Mouse (Mus musculus): ENCODE measurements around the gene Abhd14a. TPM values are rescaled to one million over a fixed set of nuclear protein-coding genes. Genes with fewer than 3 reads are reported as not detected.

Abhd14a gene
- total RNA-seq, 1 experiment from 2014 or later, result not detected

DNA sequence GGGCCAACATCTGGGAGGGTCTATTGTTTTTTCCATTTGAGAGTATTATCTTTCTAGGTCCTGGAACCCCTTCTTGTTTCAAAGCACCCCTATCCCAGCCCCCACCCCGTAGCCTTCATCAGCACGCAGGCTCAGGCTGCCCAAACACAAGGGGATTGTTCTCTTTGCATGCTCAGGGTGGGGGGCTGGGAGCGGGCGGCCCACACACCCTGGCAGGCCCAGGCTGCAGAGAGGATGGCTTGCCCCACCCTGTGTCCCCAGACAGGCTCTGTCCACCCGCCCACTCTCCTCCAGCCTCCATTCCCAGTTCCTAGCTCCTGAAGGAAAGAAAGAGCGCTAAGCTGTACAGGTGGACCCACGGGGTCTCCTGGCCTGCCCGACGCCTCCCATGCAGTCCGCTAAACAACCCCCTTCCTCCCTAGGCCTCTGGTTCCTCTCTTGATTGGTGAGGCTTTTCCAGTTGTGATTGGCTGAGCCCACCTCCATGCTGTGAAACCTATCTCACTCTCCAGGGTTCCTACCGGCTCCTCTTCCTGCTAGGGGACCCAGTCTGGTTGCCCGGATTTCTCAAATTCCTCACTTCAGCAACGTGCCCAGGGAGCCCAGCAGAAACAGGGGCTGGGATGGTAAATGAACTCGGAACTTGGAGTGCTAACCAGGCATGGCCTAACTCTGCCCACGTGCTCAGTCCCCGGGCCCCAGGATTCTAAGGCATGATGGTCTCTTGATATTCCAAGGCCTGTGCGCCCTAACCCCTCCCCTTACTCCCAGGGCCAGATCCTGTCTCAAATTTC is 7.6 kb upstream of the Abhd14a start:
- no peak for ATAC-seq (replicated peaks; ENCODE audit: insufficient number of reproducible peaks, low FRiP score, low TSS enrichment, poor library complexity, severe bottlenecking)

- ATAC-seq (replicated peaks; ENCODE audit: insufficient number of reproducible peaks, low FRiP score, low TSS enrichment, poor library complexity, severe bottlenecking), result no peak
Measured at GRCm38 (mm10) chr9:106454071-106454761, 6.7 kb upstream of the Abhd14a start.

DNA sequence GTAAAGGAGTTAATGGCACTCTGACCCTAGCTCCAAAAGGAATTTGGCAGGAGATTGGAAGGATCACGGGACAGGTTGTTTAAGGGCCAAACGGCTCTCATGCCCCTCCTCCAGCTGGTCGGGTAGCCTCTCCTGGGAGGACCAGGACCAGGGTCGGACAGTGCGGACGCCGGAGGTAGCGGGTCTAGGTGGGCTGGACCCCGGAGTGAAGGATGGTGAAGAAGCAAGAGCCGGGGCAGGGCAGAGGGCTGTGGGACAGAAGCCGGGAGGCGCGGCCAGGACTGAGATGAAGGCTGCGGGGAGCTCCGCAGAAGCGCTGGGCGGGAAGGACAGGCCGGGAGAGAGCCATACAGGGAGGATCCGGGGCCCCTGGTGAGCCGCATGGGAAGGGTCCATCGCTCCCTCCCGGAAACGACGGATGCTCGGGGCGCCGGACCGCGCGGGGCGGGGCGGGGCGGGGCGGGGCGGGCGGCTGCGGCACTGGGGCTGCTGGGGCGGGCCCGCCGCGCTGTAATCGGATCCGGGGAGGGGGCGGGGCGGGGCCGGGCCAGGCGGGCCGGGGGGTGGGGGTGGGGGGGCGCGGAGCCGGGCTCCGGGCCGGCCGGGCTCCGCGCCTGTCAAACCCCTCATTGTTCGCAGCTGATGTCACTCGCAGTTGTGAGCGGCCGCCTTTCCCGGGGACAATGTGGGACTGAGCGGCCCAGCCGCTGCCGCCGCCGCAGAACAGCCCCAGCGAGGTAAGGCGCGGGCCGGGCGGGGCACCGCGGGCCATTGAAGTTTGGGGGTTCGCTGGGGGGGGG is 6.0 kb upstream of the Abhd14a start, which contains the start of gene Pcbp4:
TSS of gene Pcbp4 (plus strand) at position 21 of the 800 bp plus-strand sequence.
- no peak for ATAC-seq (replicated peaks; ENCODE audit: insufficient number of reproducible peaks, low FRiP score, low TSS enrichment, poor library complexity, severe bottlenecking)

DNA sequence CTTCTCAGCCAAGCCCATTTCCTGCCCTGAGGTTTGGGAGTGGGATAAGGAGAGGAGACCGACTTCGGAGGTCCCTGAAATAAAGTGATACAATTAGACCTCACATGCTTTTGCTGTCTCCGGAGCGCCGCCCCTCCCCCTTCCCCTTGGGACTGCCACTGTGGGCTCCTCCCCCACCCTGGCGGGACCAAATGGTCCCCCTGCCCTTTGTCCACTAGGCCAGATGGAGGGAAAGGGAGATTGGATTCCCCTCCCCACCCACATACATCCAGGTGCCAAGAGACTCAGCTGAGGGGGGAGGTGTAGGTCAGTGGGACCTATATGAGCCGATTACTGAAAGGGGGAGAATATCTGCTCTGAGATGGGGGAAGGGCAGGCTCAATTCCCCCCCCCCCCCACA is 5.3 kb upstream of the Abhd14a start:
- no peak for ATAC-seq (replicated peaks; ENCODE audit: insufficient number of reproducible peaks, low FRiP score, low TSS enrichment, poor library complexity, severe bottlenecking)

- no peak for ATAC-seq (replicated peaks; ENCODE audit: insufficient number of reproducible peaks, low FRiP score, low TSS enrichment, poor library complexity, severe bottlenecking)
Measured at GRCm38 (mm10) chr9:106452351-106452750, 4.9 kb upstream of the Abhd14a start.

- ATAC-seq (replicated peaks; ENCODE audit: insufficient number of reproducible peaks, low FRiP score, low TSS enrichment, poor library complexity, severe bottlenecking), result no peak
Measured at GRCm38 (mm10) chr9:106451899-106452298, 4.4 kb upstream of the Abhd14a start.

GRCm38 (mm10) chr9:106451298-106451697 is 3.8 kb upstream of the Abhd14a start:
- ATAC-seq (replicated peaks; ENCODE audit: insufficient number of reproducible peaks, low FRiP score, low TSS enrichment, poor library complexity, severe bottlenecking), result no peak

- no peak for ATAC-seq (replicated peaks; ENCODE audit: insufficient number of reproducible peaks, low FRiP score, low TSS enrichment, poor library complexity, severe bottlenecking)
Measured at GRCm38 (mm10) chr9:106450661-106451060, 3.2 kb upstream of the Abhd14a start.

DNA sequence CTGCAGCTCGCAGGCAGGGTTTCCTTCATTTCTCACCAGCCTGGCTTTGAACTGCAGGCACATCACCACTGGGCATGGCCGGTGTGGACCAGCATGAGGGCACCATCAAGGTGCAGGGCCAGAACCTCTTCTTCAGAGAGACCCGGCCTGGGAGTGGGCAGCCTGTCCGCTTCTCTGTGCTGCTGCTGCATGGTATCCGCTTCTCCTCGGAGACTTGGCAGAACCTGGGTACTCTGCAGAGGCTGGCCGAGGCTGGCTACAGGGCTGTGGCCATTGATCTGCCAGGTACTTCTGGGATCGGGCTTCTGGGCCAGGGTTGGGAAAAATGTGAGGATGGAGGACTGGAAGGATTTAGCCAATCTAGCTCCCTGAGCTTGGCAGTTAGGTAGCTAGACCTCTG is 2.5 kb upstream of the Abhd14a start:
- no peak for ATAC-seq (replicated peaks; ENCODE audit: insufficient number of reproducible peaks, low FRiP score, low TSS enrichment, poor library complexity, severe bottlenecking)

GRCm38 (mm10) chr9:106448498-106449031 is 1.1 kb upstream of the Abhd14a start:
- ATAC-seq (replicated peaks; ENCODE audit: insufficient number of reproducible peaks, low FRiP score, low TSS enrichment, poor library complexity, severe bottlenecking), result peak; percentile 64

- ATAC-seq (replicated peaks; ENCODE audit: insufficient number of reproducible peaks, low FRiP score, low TSS enrichment, poor library complexity, severe bottlenecking), result no peak
Measured at GRCm38 (mm10) chr9:106447951-106448350, 473 bp upstream of the Abhd14a start.

DNA sequence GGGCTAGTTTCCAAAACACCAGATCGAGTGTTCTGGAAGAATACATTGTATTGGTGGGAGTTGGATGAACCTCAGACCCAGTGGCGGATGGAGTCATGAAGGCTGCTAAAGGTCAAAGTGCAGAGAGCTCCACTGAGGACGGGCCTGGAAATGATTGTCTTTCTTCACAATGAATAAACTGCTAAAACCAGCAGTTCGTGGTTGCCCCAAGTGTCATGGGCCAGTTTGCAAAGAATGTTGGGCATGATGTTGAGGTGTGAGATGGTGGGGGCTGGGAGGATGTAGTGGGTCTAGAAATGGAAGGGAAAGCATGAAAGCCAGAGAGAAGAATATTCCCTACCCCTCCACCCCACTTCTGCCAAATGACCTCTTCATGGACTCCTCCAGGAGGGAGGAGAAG is 2.6 kb downstream of the Abhd14a start:
- no peak for ATAC-seq (replicated peaks; ENCODE audit: insufficient number of reproducible peaks, low FRiP score, low TSS enrichment, poor library complexity, severe bottlenecking)

DNA sequence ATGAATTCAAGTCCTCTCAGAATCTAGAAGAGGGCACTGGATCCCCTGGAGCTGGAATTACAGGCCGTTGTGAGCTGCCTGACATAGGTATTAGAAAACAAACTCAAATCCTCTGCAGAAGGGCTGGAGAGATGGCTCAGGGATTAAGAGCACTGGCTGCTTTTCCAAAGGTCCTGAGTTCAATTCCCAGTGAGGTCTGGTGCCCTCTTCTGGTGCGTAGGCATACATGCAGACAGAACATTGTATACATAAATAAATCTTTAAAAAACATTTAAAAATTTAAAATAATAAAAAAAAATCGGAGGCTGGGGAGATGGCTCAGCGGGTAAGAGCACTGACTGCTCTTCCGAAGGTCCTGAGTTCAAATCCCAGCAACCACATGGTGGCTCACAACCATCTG is 4.8 kb downstream of the Abhd14a start:
- no peak for ATAC-seq (replicated peaks; ENCODE audit: insufficient number of reproducible peaks, low FRiP score, low TSS enrichment, poor library complexity, severe bottlenecking)

DNA sequence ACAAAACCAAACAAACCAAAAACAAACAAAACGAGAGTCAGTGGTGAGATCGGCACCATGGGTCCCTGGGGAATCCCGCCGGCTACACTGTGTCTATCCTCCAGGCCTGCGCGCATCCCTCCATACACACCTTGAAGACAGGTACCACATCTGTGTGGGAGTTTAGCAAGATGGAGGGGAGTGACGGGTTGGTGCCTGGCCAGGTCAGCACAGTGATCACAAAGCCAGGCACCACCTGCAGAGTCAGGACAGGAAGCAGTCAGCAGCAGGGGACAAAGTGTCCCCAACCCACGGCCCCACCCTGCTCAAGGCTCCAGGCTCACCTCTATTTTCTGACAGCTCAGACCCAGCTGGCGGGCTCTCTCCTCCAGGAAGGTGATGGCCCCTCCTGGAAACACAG is 10.9 kb downstream of the Abhd14a start:
- no peak for ATAC-seq (replicated peaks; ENCODE audit: insufficient number of reproducible peaks, low FRiP score, low TSS enrichment, poor library complexity, severe bottlenecking)

DNA sequence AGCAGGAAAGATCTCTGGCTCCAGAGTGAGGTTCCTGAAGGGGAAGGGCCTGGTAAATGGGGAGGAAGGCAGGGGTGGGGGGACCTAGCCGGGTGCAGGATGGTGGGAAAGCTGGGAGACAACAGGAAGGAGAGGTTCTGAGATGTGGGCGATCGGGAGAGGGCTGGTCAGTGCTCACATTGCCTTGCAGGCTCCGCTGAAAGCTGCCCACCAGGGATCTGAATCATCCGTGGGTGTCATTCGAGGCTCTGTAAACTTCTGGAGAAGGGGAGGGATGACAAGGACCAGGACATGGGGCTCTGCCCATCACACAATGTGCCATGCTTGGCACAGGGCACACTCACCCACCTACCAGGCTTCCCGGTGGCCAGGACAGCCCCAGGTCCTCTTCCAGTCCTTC is 14.1 kb downstream of the Abhd14a start:
- no peak for ATAC-seq (replicated peaks; ENCODE audit: insufficient number of reproducible peaks, low FRiP score, low TSS enrichment, poor library complexity, severe bottlenecking)

DNA sequence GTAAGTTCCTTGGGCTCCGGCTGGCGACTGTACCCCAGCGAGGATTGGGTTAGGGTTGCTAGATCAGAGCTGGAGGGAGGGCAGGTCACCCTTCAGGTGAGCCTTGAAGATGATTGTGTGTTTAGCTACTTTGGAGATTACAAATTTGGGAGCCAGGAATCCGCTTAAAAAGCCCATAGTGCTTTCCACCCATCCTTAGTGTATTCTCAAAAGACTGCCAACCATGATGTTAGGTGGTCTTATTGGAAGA is 17.5 kb downstream of the Abhd14a start:
- no peak for ATAC-seq (replicated peaks; ENCODE audit: insufficient number of reproducible peaks, low FRiP score, low TSS enrichment, poor library complexity, severe bottlenecking)

DNA sequence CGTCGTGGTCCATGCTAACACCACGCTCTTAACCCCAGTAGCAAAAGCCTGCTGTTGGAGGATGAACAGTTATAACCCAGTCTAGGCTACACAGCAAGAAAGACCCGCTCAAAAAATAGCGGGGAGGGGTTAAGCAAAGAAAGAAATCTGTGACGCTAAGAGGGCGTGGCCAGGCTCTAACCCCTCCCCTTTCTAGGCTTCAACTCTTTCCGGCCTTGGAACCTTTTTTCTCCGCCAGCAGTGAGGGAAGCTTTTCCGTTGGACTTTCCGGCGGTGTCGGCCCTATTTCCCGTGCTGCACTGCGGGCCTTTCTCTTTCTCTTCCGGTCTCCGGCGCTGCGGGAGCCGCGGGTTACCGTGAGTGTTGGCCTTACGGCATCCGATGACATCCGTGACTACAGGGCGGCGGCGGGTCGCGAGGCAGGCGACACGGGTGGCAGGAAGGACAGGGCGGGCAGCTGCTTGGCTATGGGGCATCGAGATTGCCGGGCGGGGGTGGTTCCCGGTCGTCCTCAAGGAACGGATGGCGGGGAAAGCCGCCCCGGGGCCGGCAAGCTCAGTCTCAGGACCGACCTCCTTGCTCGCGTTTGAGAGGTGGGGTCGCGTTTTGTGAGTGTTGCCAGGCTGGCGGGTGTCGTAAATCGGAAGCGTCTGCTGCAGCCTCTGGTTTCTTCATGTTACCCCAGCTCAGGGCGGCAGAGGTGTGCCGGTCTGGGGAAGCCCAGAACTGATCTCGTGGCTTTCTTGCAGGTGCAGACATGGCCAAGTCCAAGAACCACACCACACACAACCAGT is 18.1 kb downstream of the Abhd14a start, which contains the start of gene Rpl29:
TSS of gene Rpl29 (plus strand) at position 234 of the 794 bp plus-strand sequence.
- peak; percentile 94 for ATAC-seq (replicated peaks; ENCODE audit: insufficient number of reproducible peaks, low FRiP score, low TSS enrichment, poor library complexity, severe bottlenecking)

DNA sequence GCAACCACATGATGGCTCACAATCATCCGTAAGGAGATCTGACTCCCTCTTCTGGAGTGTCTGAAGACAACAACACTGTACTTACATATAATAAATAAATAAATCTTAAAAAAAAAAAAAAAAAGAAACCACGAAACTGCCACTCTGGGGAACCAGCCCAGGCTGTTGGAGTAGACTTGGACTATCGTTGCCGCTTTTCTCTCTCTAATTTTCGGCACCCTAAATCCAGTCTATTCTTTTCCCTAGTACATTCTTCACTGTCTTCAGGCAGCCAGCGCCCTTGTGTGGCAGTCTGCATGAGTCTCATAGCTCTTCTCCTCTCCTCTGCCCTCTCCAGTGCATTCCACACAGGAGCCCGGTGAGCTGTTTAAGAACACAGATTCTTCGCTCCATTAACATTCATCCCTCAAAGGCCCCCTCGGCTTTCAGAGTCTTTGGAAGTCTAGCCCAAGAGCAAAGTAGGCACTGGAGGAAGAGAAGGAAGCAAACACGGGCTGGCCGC is 18.7 kb downstream of the Abhd14a start:
- 0 out of 2 replicates have a peak, but pooled peaks have one; percentile 8 for ATAC-seq (replicated peaks; ENCODE audit: insufficient number of reproducible peaks, low FRiP score, low TSS enrichment, poor library complexity, severe bottlenecking)

DNA sequence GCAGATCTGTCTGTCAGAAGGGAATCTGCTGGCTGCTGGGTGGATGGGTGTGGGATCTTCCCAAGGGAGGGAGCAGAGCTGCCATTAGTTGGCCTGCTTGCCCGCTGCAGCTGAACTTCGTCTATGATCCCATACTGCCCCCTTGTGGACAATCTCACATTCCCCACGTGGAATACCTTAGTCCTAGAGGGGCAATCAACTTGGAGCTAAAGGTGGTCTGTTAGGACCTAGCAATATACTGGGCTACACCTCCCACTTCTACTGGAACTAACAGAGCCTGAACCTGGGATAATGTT is 25.7 kb downstream of the Abhd14a start:
- peak; percentile 64 for ATAC-seq (replicated peaks; ENCODE audit: insufficient number of reproducible peaks, low FRiP score, low TSS enrichment, poor library complexity, severe bottlenecking)

Measured in monocyte, adult 5-6 weeks (primary cell).